Mouse (Mus musculus) liver, embryonic 15.5 days (tissue): ENCODE measurements at regions not wholly inside any gene's neighbourhood (a gene's known extent, or its start where the extent isn't known, plus 50 kb on each side); places are given as distances from the start of the nearest gene placed in this dataset.
"Not testable (repeated sequence)": the region's sequence is repeated elsewhere in the genome, so short reads cannot be mapped to it uniquely, and the experiment has no call there.

Source experiments
- ATAC-seq: fragments of 200-750 bp; cut with Nextera tagmentation; 2 replicates; pipeline ENCODE4 v1.8.0; 2017; ENCODE audit warnings: moderate number of reproducible peaks, mild to moderate bottlenecking, moderate library complexity; ENCODE audit not compliant: insufficient read depth
- H3K27ac ChIP-seq: fragments of 300-500 bp; sonication (generic); replicated peaks from 2 replicates; pipeline ENCODE4 v1.5.1; 2015; ENCODE audit warnings: mild to moderate bottlenecking, inconsistent platforms
- H3K27me3 ChIP-seq: fragments of 300-500 bp; sonication (generic); 2 replicates; pipeline ENCODE4 v1.6.1; 2015; ENCODE audit warnings: mild to moderate bottlenecking, inconsistent platforms
- H3K36me3 ChIP-seq: fragments of 300-500 bp; sonication (generic); replicated peaks from 2 replicates; pipeline ENCODE4 v1.6.1; 2015; ENCODE audit warnings: moderate library complexity, mild to moderate bottlenecking, inconsistent platforms
- H3K4me1 ChIP-seq: fragments of 300-500 bp; sonication (generic); replicated peaks from 2 replicates; pipeline ENCODE4 v1.6.1; 2015; ENCODE audit warnings: inconsistent platforms
- H3K4me2 ChIP-seq: fragments of 300-500 bp; sonication (generic); 2 replicates; pipeline ENCODE4 v1.6.1; 2015; ENCODE audit warnings: moderate library complexity, mild to moderate bottlenecking, inconsistent platforms
- H3K4me3 ChIP-seq: fragments of 300-500 bp; sonication (generic); replicated peaks from 2 replicates; pipeline ENCODE4 v1.5.1; 2015; ENCODE audit warnings: mild to moderate bottlenecking, inconsistent platforms
- H3K9ac ChIP-seq: fragments of 300-500 bp; sonication (generic); 2 replicates; pipeline ENCODE4 v1.6.1; 2015; ENCODE audit warnings: moderate library complexity, mild to moderate bottlenecking, inconsistent platforms
- H3K9me3 ChIP-seq: fragments of 300-500 bp; sonication (generic); replicated peaks from 2 replicates; pipeline ENCODE4 v1.6.1; 2016; ENCODE audit warnings: inconsistent platforms
- WGBS: fragments of 180-500 bp; shearing (Covaris S2); methylation state at CpG from one replicate; pipeline ENCODE4 v1.1.7; 2015; ENCODE audit warnings: mixed read lengths; ENCODE audit not compliant: insufficient replicate concordance; 5-methylcytosine and 5-hydroxymethylcytosine counted together

- 64% methylated on average over 15 of the region's 15 CpGs for WGBS
Measured at GRCm38 (mm10) chr4:4242306-4242980, 165.1 kb upstream of the Sdr16c6 start.

DNA sequence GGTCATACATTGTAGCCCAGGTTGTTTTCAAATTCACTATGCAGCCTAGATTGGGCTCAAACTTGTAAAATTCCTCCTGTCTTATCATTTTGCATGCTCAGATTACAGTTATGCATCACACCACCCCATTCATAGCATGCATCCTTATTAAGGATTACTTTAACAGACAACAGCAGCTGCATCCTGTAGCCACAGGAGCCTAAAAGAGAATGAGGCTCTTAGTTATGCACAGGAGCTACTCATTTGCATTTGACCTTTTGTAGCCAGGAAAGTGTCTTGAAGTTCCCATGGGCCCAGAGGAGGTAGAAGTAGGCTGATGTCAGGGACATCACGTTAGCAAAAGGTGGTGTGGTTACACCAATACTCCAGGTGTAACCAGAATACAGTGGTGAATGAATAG lies 148.9 kb upstream of the Sdr16c6 start:
- H3K36me3 ChIP-seq, result no peaks in the 10 kb centered on the region
- no peaks in the 10 kb centered on the region for H3K4me1 ChIP-seq
- H3K4me3 ChIP-seq, result no peak overlapping the region
- no peak for ATAC-seq
- WGBS, result 14% methylated on average over 1 of the region's 1 CpGs
- H3K27ac ChIP-seq, result no peak overlapping the region
- H3K4me2 ChIP-seq, result no peak overlapping the region
- no peaks in the 10 kb centered on the region for H3K9me3 ChIP-seq
- no peak overlapping the region for H3K9ac ChIP-seq
- H3K27me3 ChIP-seq, result no peaks in the 10 kb centered on the region

More at GRCm38 (mm10) chr4:4242306-4242980, 165.1 kb upstream of the Sdr16c6 start:
- ATAC-seq, H3K4me2 ChIP-seq, H3K27me3 ChIP-seq, H3K4me3 ChIP-seq, H3K27ac ChIP-seq, H3K36me3 ChIP-seq, H3K4me1 ChIP-seq, H3K9ac ChIP-seq, H3K9me3 ChIP-seq: not testable (repeated sequence)

DNA sequence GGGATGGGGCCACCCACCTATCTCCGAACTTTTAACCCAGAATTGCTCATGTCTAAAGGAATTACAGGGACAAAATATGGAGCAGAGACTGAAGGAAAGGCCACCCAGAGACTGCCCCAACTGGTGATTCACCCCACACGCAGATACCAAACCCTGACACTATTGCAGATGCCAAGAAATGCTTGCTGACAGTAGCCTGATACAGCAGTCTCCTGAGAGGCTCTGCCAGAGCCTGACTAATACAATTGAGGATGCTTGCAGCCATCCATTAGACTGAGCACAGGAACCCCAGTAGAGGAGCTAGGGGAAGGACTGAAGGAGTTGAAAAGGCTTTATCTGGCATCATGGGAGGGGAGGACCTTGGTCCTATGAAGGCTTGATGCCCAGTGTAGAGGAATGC lies 142.4 kb upstream of the Sdr16c6 start:
- Histone ChIP-seq H3K4me3 (no peak overlapping the region), H3K27me3 (no peaks in the 10 kb centered on the region), H3K36me3 (no peaks in the 10 kb centered on the region), H3K9ac (no peak overlapping the region), H3K9me3 (no peaks in the 10 kb centered on the region), H3K27ac (no peak overlapping the region), H3K4me2 (no peak overlapping the region), H3K4me1 (no peaks in the 10 kb centered on the region)
- WGBS, result 54% methylated on average over 2 of the region's 2 CpGs
- no peak for ATAC-seq

- WGBS, result 55% methylated on average over 2 of the region's 2 CpGs
Measured at GRCm38 (mm10) chr4:4211892-4212291, 134.6 kb upstream of the Sdr16c6 start.

GRCm38 (mm10) chr4:4205158-4205557 lies 127.8 kb upstream of the Sdr16c6 start:
- Histone ChIP-seq H3K36me3 (no peaks in the 10 kb centered on the region), H3K4me2 (no peak overlapping the region), H3K4me1 (no peaks in the 10 kb centered on the region), H3K4me3 (no peak overlapping the region), H3K9ac (no peak overlapping the region), H3K9me3 (no peaks in the 10 kb centered on the region), H3K27me3 (no peaks in the 10 kb centered on the region), H3K27ac (no peak overlapping the region)
- ATAC-seq, result no peak
- 33% methylated on average over 1 of the region's 1 CpGs for WGBS

More at GRCm38 (mm10) chr4:4211892-4212291, 134.6 kb upstream of the Sdr16c6 start:
- Histone ChIP-seq H3K27me3 (no peaks in the 10 kb centered on the region), H3K36me3 (no peaks in the 10 kb centered on the region), H3K4me1 (no peaks in the 10 kb centered on the region), H3K4me2 (no peak overlapping the region), H3K9me3 (no peaks in the 10 kb centered on the region), H3K27ac (no peak overlapping the region), H3K4me3 (no peak overlapping the region), H3K9ac (no peak overlapping the region)
- ATAC-seq, result no peak

GRCm38 (mm10) chr4:4199309-4199708 lies 122.0 kb upstream of the Sdr16c6 start:
- H3K4me2 ChIP-seq, result no peak overlapping the region
- H3K4me3 ChIP-seq, result no peak overlapping the region
- no peaks in the 10 kb centered on the region for H3K27me3 ChIP-seq
- no peak overlapping the region for H3K9ac ChIP-seq
- no peaks in the 10 kb centered on the region for H3K4me1 ChIP-seq
- ATAC-seq, result no peak
- H3K27ac ChIP-seq, result no peak overlapping the region
- 32% methylated on average over 2 of the region's 2 CpGs for WGBS
- H3K36me3 ChIP-seq, result no peaks in the 10 kb centered on the region
- H3K9me3 ChIP-seq, result no peaks in the 10 kb centered on the region

DNA sequence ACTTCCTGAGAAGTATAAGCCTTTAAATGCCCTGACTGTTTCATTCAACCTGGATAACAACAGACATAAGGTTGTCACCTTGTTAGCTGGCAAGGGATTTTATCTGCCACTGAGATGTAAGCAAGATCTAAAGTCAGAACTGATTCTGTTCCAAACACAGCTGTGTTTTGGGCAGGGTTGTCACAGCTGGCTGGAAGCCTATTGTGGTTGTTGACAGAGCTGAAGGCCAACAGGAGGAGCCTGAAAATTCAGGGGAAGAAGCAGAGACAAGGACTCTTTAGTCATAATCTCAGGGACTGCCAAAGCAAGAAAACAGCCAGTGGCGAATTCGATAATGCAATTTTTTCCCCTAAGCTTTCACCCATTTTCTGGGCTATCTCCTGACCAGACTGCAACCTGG lies 118.5 kb upstream of the Sdr16c6 start:
- ATAC-seq, result no peak
- WGBS, result 79% methylated on average over 2 of the region's 2 CpGs
- Histone ChIP-seq H3K36me3 (no peaks in the 10 kb centered on the region), H3K4me3 (no peak overlapping the region), H3K4me2 (no peak overlapping the region), H3K27ac (no peak overlapping the region), H3K9me3 (no peaks in the 10 kb centered on the region), H3K27me3 (no peaks in the 10 kb centered on the region), H3K9ac (no peak overlapping the region), H3K4me1 (no peaks in the 10 kb centered on the region)

- no peak overlapping the region for H3K9ac ChIP-seq
- no peaks in the 10 kb centered on the region for H3K4me1 ChIP-seq
- no peaks in the 10 kb centered on the region for H3K36me3 ChIP-seq
- WGBS, result 54% methylated on average over 8 of the region's 8 CpGs
- ATAC-seq, result no peak
- no peak overlapping the region for H3K4me2 ChIP-seq
- no peaks in the 10 kb centered on the region for H3K27me3 ChIP-seq
- no peak overlapping the region for H3K27ac ChIP-seq
- no peak overlapping the region for H3K4me3 ChIP-seq
- H3K9me3 ChIP-seq, result no peaks in the 10 kb centered on the region
Measured at GRCm38 (mm10) chr4:4195250-4195649, 117.9 kb upstream of the Sdr16c6 start.
